Mouse (Mus musculus): ENCODE data around the gene Stx11.

- TF ChIP-seq MYB (IDR thresholded peaks at IDR 0.05; ENCODE audit: low read depth, low read length) = no peak
- TF ChIP-seq TCF12 (IDR thresholded peaks at IDR 0.05; ENCODE audit: low read depth, low read length) = no peak
- no peak for TF ChIP-seq USF1 (IDR thresholded peaks at IDR 0.05; ENCODE audit: low read depth, low read length)
- no peak for TF ChIP-seq MAFK (IDR thresholded peaks at IDR 0.05; ENCODE audit: borderline replicate concordance, low read depth, low read length)
- TF ChIP-seq GATA1 (IDR thresholded peaks at IDR 0.05; ENCODE audit: low read depth, low read length) = no peak
- TF ChIP-seq POLR2AphosphoS2 (IDR thresholded peaks at IDR 0.05; ENCODE audit: low read length) = no peak
These were observed 49.9 kb downstream of the Stx11 start for GRCm38 (mm10) chr10:12914203-12914602.

Data from MEL (cell line).